Mouse (Mus musculus) cerebellum, postnatal 36 days (tissue): ENCODE measurements at regions not wholly inside any gene's neighbourhood (a gene's known extent, or its start where the extent isn't known, plus 50 kb on each side); places are given as distances from the start of the nearest gene placed in this dataset.
"Not testable (repeated sequence)": the region's sequence is repeated elsewhere in the genome, so short reads cannot be mapped to it uniquely, and the experiment has no call there.

Experiments
- DNase-seq, 2 experiments: peaks; one replicate each; pipeline ENCODE4 v3.0.0; 2021 to 2022; ENCODE audit warnings: mixed read lengths in 2 of 2

DNA sequence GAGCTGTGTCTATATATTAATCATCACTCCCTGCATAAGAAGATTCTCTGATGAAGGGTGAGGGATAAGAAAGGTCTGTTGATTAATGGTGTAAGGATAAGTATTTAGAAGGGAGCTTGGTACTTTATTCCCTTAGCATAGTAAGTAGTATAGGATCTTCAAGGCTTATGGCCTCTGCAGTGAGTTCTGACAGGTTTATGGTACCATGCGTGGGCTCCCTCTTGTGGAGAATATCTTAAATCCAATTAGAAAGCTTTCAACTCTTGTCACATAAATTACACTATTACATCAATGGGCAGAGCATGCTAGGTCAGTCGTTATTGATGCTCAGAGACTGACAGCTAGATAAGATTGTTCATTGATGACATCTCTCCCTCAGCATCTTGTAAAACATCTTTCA is 112.7 kb upstream of the Grin3a start:
- DNase-seq = no peak

DNA sequence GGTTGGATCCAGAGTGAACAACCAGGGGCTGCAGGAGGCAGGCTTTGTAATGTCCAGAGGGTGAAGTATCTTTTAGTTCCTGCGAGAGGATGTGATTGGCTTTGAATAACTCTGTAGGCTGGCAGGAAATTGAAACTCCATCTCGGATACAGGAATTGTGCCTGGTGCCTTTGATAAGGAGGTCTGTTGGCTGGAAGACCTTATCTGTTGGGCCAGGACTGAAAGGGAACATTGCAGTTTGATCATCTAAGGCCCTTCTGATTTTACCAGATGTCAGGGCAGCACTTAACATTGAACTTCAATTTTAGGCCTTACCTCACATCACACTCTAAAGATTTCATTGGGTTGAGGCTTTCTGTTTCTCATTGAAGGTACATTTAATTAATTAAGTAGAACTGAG is 111.3 kb upstream of the Grin3a start:
- DNase-seq = no peak

DNA sequence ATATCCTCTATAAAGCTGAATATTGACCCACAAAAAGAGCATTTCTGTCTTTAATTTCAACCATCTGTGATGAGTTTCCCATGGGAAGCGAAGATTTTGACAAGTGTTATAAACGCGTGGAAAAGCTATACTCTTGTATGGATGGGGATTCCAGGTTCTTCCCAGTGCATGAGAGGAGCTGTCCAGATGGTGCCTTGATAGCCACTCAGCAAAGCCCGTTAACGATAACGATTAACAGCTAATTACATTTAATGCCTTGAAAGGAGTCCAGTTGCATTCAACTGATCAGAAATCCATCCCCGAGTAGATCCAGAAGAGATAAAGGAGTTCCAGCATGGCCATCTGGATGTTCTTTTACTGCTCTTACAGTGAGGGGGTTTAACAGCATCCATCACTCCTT is 100.8 kb upstream of the Grin3a start:
- DNase-seq = no peak

DNA sequence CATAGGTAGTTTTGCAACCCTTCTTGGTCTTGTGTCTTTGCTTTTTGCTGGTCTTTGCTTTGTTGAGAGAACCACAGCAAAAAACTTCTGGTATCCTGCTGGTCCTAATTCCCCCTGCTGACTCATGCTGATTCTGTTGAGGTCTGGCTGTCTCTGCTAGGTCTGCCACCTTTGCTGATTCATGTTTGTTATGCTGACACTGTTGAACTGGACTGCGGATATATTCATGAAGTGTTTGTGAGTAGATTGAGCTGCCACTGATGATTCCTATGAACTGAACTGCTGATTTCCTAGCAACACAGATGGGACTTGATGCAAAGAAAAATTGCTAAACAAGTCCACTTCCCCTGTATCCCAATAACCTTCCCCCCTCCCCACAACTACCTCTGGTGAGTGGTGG is 91.9 kb upstream of the Grin3a start:
- no peak for DNase-seq

DNA sequence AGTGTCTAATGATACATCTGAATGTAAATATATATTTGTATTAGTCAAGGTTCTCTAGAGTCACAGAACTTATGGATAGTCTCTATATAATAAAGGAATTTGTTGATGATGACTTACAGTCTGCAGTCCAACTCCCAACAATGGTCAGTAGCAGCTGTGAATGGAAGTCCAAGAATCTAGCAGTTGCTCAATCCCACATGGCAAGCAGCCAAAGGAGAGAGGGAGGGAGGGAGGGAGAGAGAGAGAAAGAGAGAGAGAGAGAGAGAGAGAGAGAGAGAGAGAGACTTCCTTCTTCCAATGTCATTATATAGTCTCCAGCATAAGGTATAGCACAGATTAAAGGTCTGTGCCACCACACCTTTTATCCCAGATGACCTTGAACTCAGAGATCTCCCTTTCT is 84.1 kb upstream of the Grin3a start:
- not testable (repeated sequence) for DNase-seq

DNA sequence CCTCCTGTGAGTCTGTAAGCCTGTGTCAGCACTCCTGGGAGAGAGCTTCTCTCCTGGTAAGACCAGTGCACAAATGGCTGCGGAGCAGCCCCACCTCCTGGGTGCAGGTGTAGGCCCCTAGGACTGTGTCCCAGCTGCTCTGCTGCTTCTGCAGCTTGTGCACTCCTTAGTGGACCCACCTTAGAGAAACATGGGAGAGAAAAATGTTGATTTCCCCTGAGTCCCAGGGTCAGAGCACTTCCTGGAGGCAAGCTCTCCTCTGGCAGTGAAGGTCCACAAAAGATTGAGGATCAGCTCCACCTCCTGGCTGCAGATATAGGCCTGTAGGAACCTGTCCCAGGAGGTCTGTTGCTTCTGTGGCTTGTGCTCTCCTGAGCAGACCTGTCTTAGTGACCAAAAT is 81.5 kb upstream of the Grin3a start:
- no peak for DNase-seq

DNA sequence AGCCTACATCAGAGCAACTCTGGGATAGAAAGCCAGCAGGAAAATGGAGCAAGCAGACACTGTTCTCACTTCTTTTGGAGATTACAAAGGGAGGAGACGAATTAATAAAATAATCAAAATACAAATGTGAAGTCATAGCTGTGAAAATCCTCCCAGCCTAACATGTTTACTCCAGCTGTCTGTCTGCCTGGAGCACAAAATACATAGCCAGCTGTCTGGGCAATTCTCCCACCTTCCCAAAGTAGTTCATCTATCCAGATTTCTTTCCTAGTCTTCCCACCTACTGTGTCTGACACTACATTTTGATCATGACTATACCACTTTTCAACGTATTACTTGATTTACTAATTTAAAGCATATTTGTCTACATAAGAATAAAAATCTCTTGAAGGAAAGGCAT is 68.7 kb upstream of the Grin3a start:
- no peak for DNase-seq

DNA sequence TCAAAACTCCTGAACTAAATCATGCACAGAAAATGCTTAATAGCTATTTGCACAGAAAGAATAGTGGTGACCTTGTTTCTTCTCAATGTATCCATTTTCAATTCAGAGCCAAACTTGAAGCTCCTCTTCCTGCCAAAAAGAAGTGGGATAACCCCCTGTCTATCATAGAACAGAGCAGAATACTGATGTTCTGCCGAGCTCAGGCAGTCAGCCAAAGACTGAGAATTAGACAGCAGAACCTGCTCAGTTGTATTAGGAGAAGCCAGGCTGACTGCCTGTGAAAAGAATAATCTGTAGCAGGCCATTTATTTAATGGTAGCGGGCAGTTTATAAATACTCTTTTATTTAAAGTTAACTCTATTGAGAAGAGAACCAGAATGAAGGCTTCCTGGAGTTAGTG is 68.1 kb upstream of the Grin3a start:
- DNase-seq = peak; percentile 10
